Mouse (Mus musculus) olfactory bulb, adult 2 months (tissue): ENCODE results near the gene Cbr2.

Experiments used
- CTCF ChIP-seq: fragments of 200-500 bp; IDR thresholded peaks from 2 replicates; pipeline ENCODE4 v1.5.1; 2012; ENCODE audit warnings: low read depth, mild to moderate bottlenecking, low read length, moderate library complexity; ENCODE audit not compliant: insufficient read depth
- POLR2A ChIP-seq: fragments of 200-500 bp; IDR thresholded peaks from 2 replicates; pipeline ENCODE4 v1.6.1; 2012; ENCODE audit warnings: mild to moderate bottlenecking, low read depth, low read length, moderate library complexity; ENCODE audit not compliant: insufficient read depth

DNA sequence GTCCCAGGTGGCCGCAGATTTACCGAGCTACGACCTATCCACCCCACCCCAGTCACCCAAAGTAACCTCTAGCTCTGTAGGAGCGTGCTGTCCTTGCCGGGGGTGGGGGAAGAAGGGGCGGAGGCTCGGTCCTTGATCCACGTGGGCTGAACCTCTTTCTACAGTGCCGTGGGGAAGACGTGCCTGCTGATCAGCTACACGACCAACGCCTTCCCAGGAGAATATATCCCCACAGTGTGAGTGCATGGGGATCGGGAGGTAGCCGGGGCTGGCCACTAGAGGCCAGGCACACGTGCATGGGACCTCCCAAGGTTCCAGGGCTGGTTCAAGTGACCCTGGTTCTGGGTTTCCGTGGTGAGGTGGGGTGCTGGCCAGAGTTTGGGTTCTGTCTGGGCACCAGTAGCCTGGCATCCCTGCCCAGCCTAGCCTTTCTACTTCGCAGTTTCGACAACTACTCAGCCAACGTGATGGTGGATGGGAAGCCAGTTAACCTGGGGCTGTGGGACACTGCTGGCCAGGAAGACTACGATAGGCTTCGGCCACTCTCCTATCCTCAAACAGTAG, 9.8 kb downstream of the Cbr2 start:
- TF ChIP-seq CTCF (no peak), POLR2A (no peak)
